Mouse (Mus musculus) midbrain, postnatal 0 days (tissue): ENCODE data around the gene Pik3ca. TPM values are rescaled to one million over a fixed set of nuclear protein-coding genes. Genes with fewer than 3 reads are reported as not detected.

Source experiments
- ATAC-seq: fragments of 200-750 bp; cut with Nextera tagmentation; 2 replicates; pipeline ENCODE4 v1.8.0; 2017; ENCODE audit warnings: moderate number of reproducible peaks, mild to moderate bottlenecking, moderate TSS enrichment, moderate library complexity; ENCODE audit not compliant: low FRiP score
- DNase-seq: peaks from one replicate; pipeline ENCODE4 v3.0.0-alpha.2; 2015; ENCODE audit warnings: low spot score
- H3K27ac ChIP-seq: fragments of 300-500 bp; sonication (generic); 2 replicates; pipeline ENCODE4 v1.5.1; 2014; ENCODE audit warnings: low read depth, mild to moderate bottlenecking, low read length, mixed read lengths
- H3K27me3 ChIP-seq: fragments of 300-500 bp; sonication (generic); 2 replicates; pipeline ENCODE4 v1.6.1; 2014; ENCODE audit warnings: low read length, control low read depth, mixed read lengths; ENCODE audit not compliant: insufficient read depth
- H3K36me3 ChIP-seq: fragments of 300-500 bp; sonication (generic); 2 replicates; pipeline ENCODE4 v1.6.1; 2014; ENCODE audit warnings: low read length, control low read depth, mixed read lengths; ENCODE audit not compliant: insufficient read depth
- H3K4me1 ChIP-seq: fragments of 300-500 bp; sonication (generic); 2 replicates; pipeline ENCODE4 v1.6.1; 2014; ENCODE audit warnings: mild to moderate bottlenecking, control low read depth, antibody characterized with exemption, low read length, mixed read lengths; ENCODE audit not compliant: insufficient read depth
- H3K4me2 ChIP-seq: fragments of 300-500 bp; sonication (generic); 2 replicates; pipeline ENCODE4 v1.6.1; 2014; ENCODE audit warnings: low read depth, mild to moderate bottlenecking, low read length, mixed read lengths; ENCODE audit not compliant: poor library complexity, severe bottlenecking
- H3K4me3 ChIP-seq: fragments of 300-500 bp; sonication (generic); 2 replicates; pipeline ENCODE4 v1.5.1; 2014; ENCODE audit warnings: low read depth, mild to moderate bottlenecking, low read length, moderate library complexity
- H3K9ac ChIP-seq: fragments of 300-500 bp; sonication (generic); replicated peaks from 2 replicates; pipeline ENCODE4 v1.6.1; 2014; ENCODE audit warnings: mild to moderate bottlenecking, low read length, moderate library complexity, mixed read lengths; ENCODE audit not compliant: poor library complexity, severe bottlenecking
- H3K9me3 ChIP-seq: fragments of 300-500 bp; sonication (generic); 2 replicates; pipeline ENCODE4 v1.6.1; 2016; ENCODE audit warnings: low read length, control low read depth
- CTCF ChIP-seq: IDR thresholded peaks from 2 replicates; pipeline ENCODE4 v1.5.1; 2016; ENCODE audit warnings: antibody characterized with exemption, mild to moderate bottlenecking
- WGBS: fragments of 180-500 bp; shearing (Covaris S2); extraction: QIAGEN DNeasy Blood & Tissue Kit; methylation state at CpG from one replicate; pipeline ENCODE4 v1.1.7; 2014; 5-methylcytosine and 5-hydroxymethylcytosine counted together
- polyA plus RNA-seq: library from polyadenylated mRNA; unstranded; fragments of >200 nt; fragmentation: Nextera tagmentation; extraction: Ambion mirVana; gene quantifications from 2 replicates; pipeline ENCODE4 v1.2.1, GENCODE M21; 2015
- total RNA-seq: library from RNA; depleted of rRNA; stranded (reverse); fragments of >200 nt; gene quantifications from 2 replicates; pipeline ENCODE4 v1.2.3, GENCODE M21; 2014

The Pik3ca gene
- total and polyA plus RNA-seq, 2 experiments from 2014 or later, result 10.2 to 43.3 TPM

- no peak for DNase-seq
- H3K9me3 ChIP-seq, result no peaks in the 10 kb centered on the region
- no peak overlapping the region for H3K4me3 ChIP-seq
- no peaks in the 10 kb centered on the region for H3K27me3 ChIP-seq
- no peak overlapping the region for H3K4me2 ChIP-seq
- no peak overlapping the region for H3K9ac ChIP-seq
- ATAC-seq, result no peak
- no peaks in the 10 kb centered on the region for H3K36me3 ChIP-seq
- 31% methylated on average over 8 of the region's 8 CpGs for WGBS
- H3K4me1 ChIP-seq, result no peaks in the 10 kb centered on the region
- no peak for TF ChIP-seq CTCF
- H3K27ac ChIP-seq, result no peak overlapping the region
Observed at GRCm38 (mm10) chr3:32495088-32495770, 97.8 kb downstream of the Pik3ca start.

GRCm38 (mm10) chr3:32495856-32496710 lies 98.6 kb downstream of the Pik3ca start:
- Histone ChIP-seq H3K27me3 (no peaks in the 10 kb centered on the region), H3K27ac (no peak overlapping the region), H3K9me3 (no peaks in the 10 kb centered on the region), H3K4me2 (no peak overlapping the region), H3K4me1 (no peaks in the 10 kb centered on the region), H3K9ac (no peak overlapping the region), H3K36me3 (no peaks in the 10 kb centered on the region), H3K4me3 (no peak overlapping the region)
- 24% methylated on average over 8 of the region's 8 CpGs for WGBS
- DNase-seq, result peak; percentile 34
- no peak for ATAC-seq
- TF ChIP-seq CTCF, result no peak

GRCm38 (mm10) chr3:32496711-32497070 lies 99.2 kb downstream of the Pik3ca start:
- ATAC-seq, result no peak
- Histone ChIP-seq H3K4me1 (no peaks in the 10 kb centered on the region), H3K4me3 (no peak overlapping the region), H3K9me3 (no peaks in the 10 kb centered on the region), H3K27ac (no peak overlapping the region), H3K36me3 (no peaks in the 10 kb centered on the region), H3K9ac (no peak overlapping the region), H3K4me2 (no peak overlapping the region), H3K27me3 (no peaks in the 10 kb centered on the region)
- no peak for TF ChIP-seq CTCF
- DNase-seq, result no peak
- 82% methylated on average over 1 of the region's 1 CpGs for WGBS

GRCm38 (mm10) chr3:32500346-32500745 lies 102.9 kb downstream of the Pik3ca start:
- no peaks in the 10 kb centered on the region for H3K9me3 ChIP-seq
- WGBS, result 88% methylated on average over 2 of the region's 2 CpGs
- H3K4me2 ChIP-seq, result no peak overlapping the region
- no peaks in the 10 kb centered on the region for H3K36me3 ChIP-seq
- TF ChIP-seq CTCF, result no peak
- no peaks in the 10 kb centered on the region for H3K27me3 ChIP-seq
- no peak overlapping the region for H3K4me3 ChIP-seq
- DNase-seq (no peak), ATAC-seq (no peak)
- no peak overlapping the region for H3K27ac ChIP-seq
- H3K9ac ChIP-seq, result no peak overlapping the region
- no peaks in the 10 kb centered on the region for H3K4me1 ChIP-seq

- no peak for ATAC-seq
- Histone ChIP-seq H3K27ac (no peak overlapping the region), H3K9ac (no peak overlapping the region), H3K9me3 (no peaks in the 10 kb centered on the region), H3K27me3 (no peaks in the 10 kb centered on the region), H3K4me3 (no peak overlapping the region), H3K4me2 (no peak overlapping the region), H3K36me3 (no peaks in the 10 kb centered on the region), H3K4me1 (no peaks in the 10 kb centered on the region)
- WGBS, result 74% methylated on average over 3 of the region's 3 CpGs
- no peak for TF ChIP-seq CTCF
- DNase-seq, result no peak
Observed at GRCm38 (mm10) chr3:32505841-32506240, 108.4 kb downstream of the Pik3ca start.
